Mouse (Mus musculus): ENCODE results near the gene Melk. TPM values are rescaled to one million over a fixed set of nuclear protein-coding genes. Genes with fewer than 3 reads are reported as not detected.

Gene Melk
- polyA plus RNA-seq, 1 experiment from 2014 or later = 55.7 TPM

DNA sequence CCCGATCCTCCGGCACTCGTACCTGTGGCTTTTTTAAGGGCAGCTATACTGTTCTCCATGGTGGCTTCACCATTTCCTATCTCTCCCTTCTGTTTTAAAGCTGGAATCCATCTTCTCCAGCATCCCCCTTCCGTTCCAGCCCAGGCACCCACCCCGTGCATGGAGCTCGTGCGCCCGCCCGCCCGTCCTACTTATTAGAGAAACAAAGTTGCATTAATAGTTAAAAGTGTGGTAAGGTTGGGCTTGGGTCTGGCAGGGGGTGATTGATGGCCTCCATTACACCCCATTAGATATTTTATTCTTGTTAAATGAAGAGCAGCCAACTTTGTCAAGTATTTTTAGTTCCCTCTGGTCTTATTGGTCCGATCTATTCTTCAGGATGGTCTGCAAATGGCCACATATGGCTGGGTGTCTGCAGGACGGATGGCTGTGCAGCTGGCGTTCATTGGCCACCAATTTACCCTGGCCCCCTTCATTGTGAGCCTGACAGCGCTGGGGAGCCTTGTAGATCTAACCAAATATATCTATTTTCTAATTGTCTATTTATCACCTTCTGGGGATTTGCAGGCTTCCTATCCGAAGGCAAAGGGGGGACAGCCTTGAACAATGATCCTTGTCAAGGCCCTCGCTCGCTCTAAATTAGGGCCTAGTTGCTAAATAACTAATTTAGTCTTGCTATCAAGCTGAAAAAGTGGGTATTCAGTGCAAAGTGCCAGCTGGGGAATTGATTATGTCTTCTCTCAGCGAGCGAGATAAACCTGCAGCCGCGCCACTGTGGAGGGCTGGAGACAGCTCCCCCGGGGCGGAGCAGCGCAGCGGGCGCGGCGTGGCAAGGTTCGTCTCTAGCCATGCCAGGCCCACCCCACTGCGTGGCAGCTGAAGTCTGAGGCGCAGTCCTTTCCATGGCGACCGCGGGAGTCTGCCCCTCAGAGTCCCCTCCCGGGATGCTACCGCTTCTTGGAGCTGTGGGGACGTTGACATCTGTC, 91.8 kb downstream of the Melk start:
- ATAC-seq (ENCODE audit: low FRiP score) (peak; percentile 78), DNase-seq (ENCODE audit: low spot score) (peak; percentile 14)
- Histone ChIP-seq H3K27me3 (ENCODE audit: control insufficient read depth, insufficient read depth, low read length) (no peaks in the 10 kb centered on the region), H3K9me3 (ENCODE audit: control insufficient read depth, low read length) (no peaks in the 10 kb centered on the region), H3K9ac (ENCODE audit: low read depth, low read length) (no peak overlapping the region), H3K4me2 (replicated peaks; ENCODE audit: low read depth, low read length) (peak overlapping the region; percentile 19; the same call in 1 of the 2 replicates), H3K4me1 (replicated peaks; ENCODE audit: control insufficient read depth, insufficient read depth, low read length) (no peaks in the 10 kb centered on the region), H3K36me3 (ENCODE audit: control insufficient read depth, insufficient read depth, low read length) (no peaks in the 10 kb centered on the region), H3K4me3 (ENCODE audit: low read depth, low read length) (no peak overlapping the region), H3K27ac (ENCODE audit: low read depth, low read length) (peak overlapping the region; percentile 74)
- 65% methylated on average over 34 of the region's 37 CpGs for WGBS

DNA sequence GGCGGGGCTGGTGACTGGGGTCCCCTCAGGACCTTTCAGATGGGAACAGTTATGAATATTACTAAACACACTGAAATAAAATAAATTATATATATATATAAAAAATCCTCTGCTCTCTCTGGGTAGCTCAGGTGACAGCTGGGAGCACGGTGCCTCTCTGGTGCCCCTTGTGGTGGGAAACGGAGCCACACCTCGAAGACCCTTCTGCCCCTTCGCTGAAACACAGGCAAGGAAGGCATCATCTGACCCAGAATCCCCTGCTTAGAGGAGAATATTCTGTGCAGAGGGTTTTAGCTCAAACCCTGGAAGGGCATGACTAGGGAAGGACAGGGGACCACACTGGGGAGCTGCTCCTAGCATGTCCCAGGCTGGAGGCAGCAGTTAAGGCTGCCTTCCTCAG, 101.9 kb downstream of the Melk start:
- WGBS = 7% methylated on average over 5 of the region's 5 CpGs
- H3K27me3 ChIP-seq (ENCODE audit: control insufficient read depth, insufficient read depth, low read length) = no peaks in the 10 kb centered on the region
- H3K4me3 ChIP-seq (ENCODE audit: low read depth, low read length) = no peak overlapping the region
- DNase-seq (ENCODE audit: low spot score) = peak; percentile 80
- H3K4me2 ChIP-seq (replicated peaks; ENCODE audit: low read depth, low read length) = no peak overlapping the region
- ATAC-seq (ENCODE audit: low FRiP score) = no peak
- H3K36me3 ChIP-seq (ENCODE audit: control insufficient read depth, insufficient read depth, low read length) = no peaks in the 10 kb centered on the region
- H3K4me1 ChIP-seq (replicated peaks; ENCODE audit: control insufficient read depth, insufficient read depth, low read length) = no peaks in the 10 kb centered on the region
- H3K9ac ChIP-seq (ENCODE audit: low read depth, low read length) = no peak overlapping the region
- no peak overlapping the region for H3K27ac ChIP-seq (ENCODE audit: low read depth, low read length)
- H3K9me3 ChIP-seq (ENCODE audit: control insufficient read depth, low read length) = no peaks in the 10 kb centered on the region

DNA sequence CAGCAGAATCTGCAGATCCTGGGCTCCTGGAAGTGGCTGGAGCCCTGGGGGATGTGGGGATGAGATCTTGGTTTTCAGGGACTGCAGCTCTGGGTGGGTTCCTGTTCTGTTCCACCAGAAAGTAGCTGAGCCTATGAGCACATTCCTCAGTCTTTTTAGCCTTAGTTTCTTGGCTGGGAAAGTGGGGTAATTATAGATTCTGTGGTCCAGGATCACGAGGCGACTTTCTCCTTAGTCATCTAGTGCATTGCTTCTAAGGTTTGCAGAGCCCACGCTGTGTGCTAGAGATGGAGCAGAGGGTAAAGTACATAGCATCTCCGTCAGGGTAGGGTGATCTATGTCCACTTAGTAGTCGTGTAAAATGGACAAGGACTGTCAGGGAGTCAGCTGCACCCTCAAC, 103.8 kb downstream of the Melk start:
- H3K27me3 ChIP-seq (ENCODE audit: control insufficient read depth, insufficient read depth, low read length) = no peaks in the 10 kb centered on the region
- ATAC-seq (ENCODE audit: low FRiP score) (no peak), DNase-seq (ENCODE audit: low spot score) (no peak)
- no peak overlapping the region for H3K4me2 ChIP-seq (replicated peaks; ENCODE audit: low read depth, low read length)
- no peak overlapping the region for H3K27ac ChIP-seq (ENCODE audit: low read depth, low read length)
- H3K9me3 ChIP-seq (ENCODE audit: control insufficient read depth, low read length) = no peaks in the 10 kb centered on the region
- no peaks in the 10 kb centered on the region for H3K4me1 ChIP-seq (replicated peaks; ENCODE audit: control insufficient read depth, insufficient read depth, low read length)
- H3K9ac ChIP-seq (ENCODE audit: low read depth, low read length) = no peak overlapping the region
- no peaks in the 10 kb centered on the region for H3K36me3 ChIP-seq (ENCODE audit: control insufficient read depth, insufficient read depth, low read length)
- 80% methylated on average over 5 of the region's 5 CpGs for WGBS
- no peak overlapping the region for H3K4me3 ChIP-seq (ENCODE audit: low read depth, low read length)

Other genes starting within 250 kb of the Melk start
- 23.1 and 24.2 TPM in 2 replicates for gene Gne, start 216.7 kb upstream of the Melk start, polyA plus RNA-seq (2014; fragmentation: Nextera tagmentation; extraction: Ambion mirVana)
- gene Rnf38, start 67.1 kb upstream of the Melk start, polyA plus RNA-seq (2014; fragmentation: Nextera tagmentation; extraction: Ambion mirVana) = 56.0 and 57.0 TPM in 2 replicates

Measured in hindbrain, embryonic 11.5 days (tissue).